Mouse (Mus musculus) fibroblast of lung, adult 2 months (primary cell): ENCODE data around the gene U2af1l4.

ENCODE experiments used
- DNase-seq: peaks from one replicate; pipeline ENCODE4 v3.0.0-alpha.2; 2011; ENCODE audit warnings: low read depth

U2af1l4 gene

GRCm38 (mm10) chr7:30612654-30613402, 49.7 kb downstream of the U2af1l4 start, which contains the start of gene Upk1a:
Gene Upk1a (minus strand): TSS chr7:30612847.
- no peak for DNase-seq

GRCm38 (mm10) chr7:30613529-30614112, 50.5 kb downstream of the U2af1l4 start:
- no peak for DNase-seq

- DNase-seq, result no peak
Observed at GRCm38 (mm10) chr7:30614454-30614853, 51.4 kb downstream of the U2af1l4 start.
